Mouse (Mus musculus): ENCODE data around the gene Amigo1. TPM values are rescaled to one million over a fixed set of nuclear protein-coding genes. Genes with fewer than 3 reads are reported as not detected.
"Not testable (repeated sequence)": the region's sequence is repeated elsewhere in the genome, so short reads cannot be mapped to it uniquely, and the experiment has no call there.

The Amigo1 gene
- polyA plus RNA-seq, 1 experiment from 2014 or later = 11.8 TPM

DNA sequence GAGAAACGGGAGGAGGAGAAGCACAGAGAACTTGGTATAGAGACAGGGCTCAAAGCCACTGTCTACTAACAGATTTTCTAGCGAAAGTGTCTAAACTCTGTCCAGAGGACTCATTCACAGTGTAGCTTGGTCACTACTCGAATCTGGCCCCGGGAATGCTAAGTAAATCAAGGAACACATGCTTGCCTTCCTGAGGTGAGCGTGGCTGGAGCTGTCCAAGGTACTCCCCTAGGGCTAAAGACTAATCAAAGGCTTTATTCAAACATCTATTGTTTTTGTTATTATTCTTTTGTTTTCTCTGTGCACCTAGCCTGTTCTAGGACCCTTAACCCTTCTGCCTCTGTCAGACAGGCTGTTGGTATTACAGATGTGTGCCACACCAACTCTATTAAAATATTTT is 28.6 kb downstream of the Amigo1 start:
- 23% methylated on average over 5 of the region's 5 CpGs for WGBS
- no peak for ATAC-seq
- H3K4me3 ChIP-seq (ENCODE audit: low read depth, low read length) = no peak overlapping the region
- no peaks in the 10 kb centered on the region for H3K9me3 ChIP-seq (replicated peaks; ENCODE audit: control insufficient read depth, low read length, poor library complexity, severe bottlenecking)
- no peak overlapping the region for H3K4me2 ChIP-seq (ENCODE audit: low read length)
- no peaks in the 10 kb centered on the region for H3K27me3 ChIP-seq (ENCODE audit: control insufficient read depth, insufficient read depth, low read depth, low read length)
- no peak overlapping the region for H3K9ac ChIP-seq (ENCODE audit: low read depth, low read length)
- no peaks in the 10 kb centered on the region for H3K36me3 ChIP-seq (ENCODE audit: control insufficient read depth, insufficient read depth, low read length)
- no peak overlapping the region for H3K27ac ChIP-seq (ENCODE audit: low read length)
- peaks cover 10% of the 10 kb centered on the region for H3K4me1 ChIP-seq (ENCODE audit: control insufficient read depth, insufficient read depth, low read length)

DNA sequence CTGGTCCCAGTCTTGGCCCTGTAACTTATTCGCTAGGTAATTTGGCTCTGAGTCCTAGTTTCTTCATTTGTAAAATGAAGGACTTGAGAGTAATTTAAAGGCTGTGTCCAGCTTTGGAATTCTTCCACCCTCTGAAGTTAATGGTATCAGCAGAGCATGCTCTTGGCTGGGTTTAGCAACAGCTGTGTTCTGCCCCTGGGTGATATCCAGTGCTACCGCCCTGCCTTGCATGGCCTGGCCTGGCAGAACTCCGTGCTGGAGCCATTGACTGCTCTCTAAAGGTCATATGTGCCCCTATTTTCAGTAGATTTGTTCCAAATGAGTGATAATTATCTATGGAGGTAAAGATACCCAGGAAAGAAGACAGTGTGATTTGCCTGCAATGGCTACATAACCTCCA is 34.5 kb downstream of the Amigo1 start:
- Histone ChIP-seq H3K27me3 (ENCODE audit: control insufficient read depth, insufficient read depth, low read depth, low read length) (peaks cover 13% of the 10 kb centered on the region), H3K9me3 (replicated peaks; ENCODE audit: control insufficient read depth, low read length, poor library complexity, severe bottlenecking) (no peaks in the 10 kb centered on the region), H3K27ac (ENCODE audit: low read length) (no peak overlapping the region), H3K9ac (ENCODE audit: low read depth, low read length) (no peak overlapping the region), H3K4me1 (ENCODE audit: control insufficient read depth, insufficient read depth, low read length) (no peaks in the 10 kb centered on the region), H3K4me2 (ENCODE audit: low read length) (no peak overlapping the region), H3K36me3 (ENCODE audit: control insufficient read depth, insufficient read depth, low read length) (no peaks in the 10 kb centered on the region), H3K4me3 (ENCODE audit: low read depth, low read length) (no peak overlapping the region)
- 81% methylated on average over 3 of the region's 3 CpGs for WGBS
- no peak for ATAC-seq

DNA sequence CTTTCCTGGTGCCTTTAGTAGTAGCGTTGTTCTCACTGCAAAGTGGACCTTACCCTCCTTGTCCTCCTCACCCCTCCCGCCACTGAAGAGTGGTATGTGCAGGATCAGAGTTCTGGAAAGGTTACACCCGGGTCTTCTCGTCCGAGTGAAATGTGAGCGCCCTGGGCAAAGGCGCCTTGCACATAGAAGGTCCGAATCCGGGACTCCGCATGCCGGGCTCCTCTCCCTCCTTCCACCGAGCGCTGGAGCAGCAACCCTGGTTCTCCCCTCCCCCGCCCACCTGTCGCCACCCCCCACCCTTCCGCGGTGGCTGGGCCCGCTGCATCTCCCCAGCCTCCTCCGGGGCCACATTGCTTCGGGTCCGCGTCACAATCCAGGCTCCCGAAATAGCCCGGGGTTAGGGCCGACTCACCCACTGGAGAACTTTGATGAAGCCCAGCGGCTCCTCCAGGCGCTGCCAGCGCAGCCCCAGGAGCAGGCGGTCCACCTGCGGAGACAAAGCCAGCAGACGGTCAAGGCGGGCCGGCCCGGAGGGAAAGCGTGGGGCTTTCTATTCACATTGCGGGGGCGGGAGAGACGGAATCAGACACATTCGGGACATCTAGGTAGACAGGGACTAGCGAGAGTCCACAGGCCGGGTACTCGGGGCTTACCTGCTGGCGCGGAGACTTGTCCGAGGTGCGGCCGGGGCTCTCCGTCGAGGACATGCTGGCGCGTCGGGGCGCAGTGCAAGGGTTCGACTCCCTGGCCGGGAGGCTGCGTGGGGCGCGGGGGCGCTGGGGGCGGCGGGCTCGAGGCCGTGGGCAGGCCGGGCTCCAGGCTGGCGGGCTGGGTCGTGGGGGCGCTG is 39.8 kb downstream of the Amigo1 start:
- ATAC-seq = 0 out of 2 replicates have a peak, but pooled peaks have one; percentile 21
- H3K4me3 ChIP-seq (ENCODE audit: low read depth, low read length) = peak overlapping the region; percentile 41
- H3K27ac ChIP-seq (ENCODE audit: low read length) = no peak overlapping the region
- 4% methylated on average over 58 of the region's 67 CpGs for WGBS
- H3K27me3 ChIP-seq (ENCODE audit: control insufficient read depth, insufficient read depth, low read depth, low read length) = peaks cover 33% of the 10 kb centered on the region
- H3K9ac ChIP-seq (ENCODE audit: low read depth, low read length) = peak overlapping the region; percentile 32; the same call in 1 of the 2 replicates
- H3K4me2 ChIP-seq (ENCODE audit: low read length) = peak overlapping the region; percentile 68
- no peaks in the 10 kb centered on the region for H3K9me3 ChIP-seq (replicated peaks; ENCODE audit: control insufficient read depth, low read length, poor library complexity, severe bottlenecking)
- peaks cover 10% of the 10 kb centered on the region for H3K4me1 ChIP-seq (ENCODE audit: control insufficient read depth, insufficient read depth, low read length)
- H3K36me3 ChIP-seq (ENCODE audit: control insufficient read depth, insufficient read depth, low read length) = no peaks in the 10 kb centered on the region

DNA sequence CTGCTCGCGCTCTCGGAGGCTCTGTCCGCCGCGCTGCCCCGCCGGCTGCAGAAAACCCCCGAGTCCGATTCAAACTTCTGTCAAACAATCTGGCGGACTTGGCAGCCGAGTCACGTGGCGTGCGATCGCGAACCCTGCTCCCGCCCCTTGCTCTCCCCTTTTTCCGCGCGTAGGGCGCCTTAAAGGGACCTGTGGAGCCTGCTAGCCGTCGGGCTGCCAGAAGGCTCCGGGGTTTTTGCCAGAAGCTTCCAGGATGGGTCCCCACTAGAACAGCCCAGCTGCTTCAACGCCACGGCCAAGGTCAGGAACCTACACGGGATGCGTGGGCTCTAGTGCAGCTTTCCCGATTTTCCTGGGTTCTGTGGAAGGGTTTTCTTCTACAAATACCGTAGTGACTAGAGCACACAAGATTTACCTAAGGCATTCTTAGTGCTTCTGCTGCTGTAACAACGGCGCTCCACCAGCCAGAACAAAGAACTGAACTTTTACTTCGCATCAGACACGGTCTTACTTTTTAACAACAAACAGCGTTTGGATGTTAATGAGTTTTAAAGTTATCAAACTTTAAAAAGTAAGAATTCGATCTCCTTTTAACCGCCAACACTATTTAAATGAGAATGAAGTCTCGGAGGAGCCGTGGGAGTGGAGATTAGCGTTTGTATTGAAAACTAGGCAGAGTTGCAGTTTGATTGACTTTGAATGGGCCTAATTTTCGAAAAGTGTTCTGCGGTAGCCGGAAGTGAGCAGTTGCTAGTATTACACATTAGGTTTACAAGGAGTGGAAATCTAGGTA is 40.6 kb downstream of the Amigo1 start, which contains the start of gene Sypl2:
TSS of gene Sypl2 (minus strand) at position 91 of the 793 bp plus-strand sequence.
- no peak for ATAC-seq
- whole genome bisulfite sequencing = under 1% methylated on average over 41 of the region's 44 CpGs
- Histone ChIP-seq H3K4me2 (ENCODE audit: low read length) (peak within 1 kb of the TSS; percentile 68), H3K4me1 (ENCODE audit: control insufficient read depth, insufficient read depth, low read length) (peaks cover 10% of the 10 kb centered on the region), H3K36me3 (ENCODE audit: control insufficient read depth, insufficient read depth, low read length) (no peaks in the 10 kb centered on the region), H3K4me3 (ENCODE audit: low read depth, low read length) (peak within 1 kb of the TSS; percentile 41), H3K27me3 (ENCODE audit: control insufficient read depth, insufficient read depth, low read depth, low read length) (peaks cover 33% of the 10 kb centered on the region), H3K27ac (ENCODE audit: low read length) (no peak within 1 kb of the TSS), H3K9me3 (replicated peaks; ENCODE audit: control insufficient read depth, low read length, poor library complexity, severe bottlenecking) (no peaks in the 10 kb centered on the region), H3K9ac (ENCODE audit: low read depth, low read length) (peak within 1 kb of the TSS; percentile 32; the same call in 1 of the 2 replicates)

DNA sequence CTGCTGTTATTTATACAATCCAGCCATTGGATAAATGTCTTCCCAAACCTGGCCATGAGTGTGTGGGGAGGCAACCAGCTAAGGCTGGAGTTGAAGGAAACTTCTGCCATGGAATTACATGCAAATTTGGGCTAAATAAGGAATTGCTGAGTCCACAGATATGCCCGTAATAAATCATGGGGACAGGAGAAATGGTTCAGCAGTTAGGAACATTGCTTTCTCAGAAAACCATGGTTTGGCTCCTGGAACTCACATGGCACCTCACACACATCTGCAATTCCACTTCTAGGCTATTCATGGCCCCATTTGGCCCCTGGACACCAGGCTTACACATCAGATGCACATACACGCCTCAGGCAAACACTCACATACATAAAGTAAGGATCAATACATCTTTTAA is 41.4 kb downstream of the Amigo1 start:
- Histone ChIP-seq H3K9me3 (replicated peaks; ENCODE audit: control insufficient read depth, low read length, poor library complexity, severe bottlenecking) (no peaks in the 10 kb centered on the region), H3K4me1 (ENCODE audit: control insufficient read depth, insufficient read depth, low read length) (peaks cover 10% of the 10 kb centered on the region), H3K27me3 (ENCODE audit: control insufficient read depth, insufficient read depth, low read depth, low read length) (peaks cover 33% of the 10 kb centered on the region), H3K27ac (ENCODE audit: low read length) (no peak overlapping the region), H3K36me3 (ENCODE audit: control insufficient read depth, insufficient read depth, low read length) (no peaks in the 10 kb centered on the region), H3K4me2 (ENCODE audit: low read length) (no peak overlapping the region), H3K9ac (ENCODE audit: low read depth, low read length) (no peak overlapping the region), H3K4me3 (ENCODE audit: low read depth, low read length) (no peak overlapping the region)
- ATAC-seq = no peak
- WGBS = 85% methylated on average over 2 of the region's 2 CpGs

DNA sequence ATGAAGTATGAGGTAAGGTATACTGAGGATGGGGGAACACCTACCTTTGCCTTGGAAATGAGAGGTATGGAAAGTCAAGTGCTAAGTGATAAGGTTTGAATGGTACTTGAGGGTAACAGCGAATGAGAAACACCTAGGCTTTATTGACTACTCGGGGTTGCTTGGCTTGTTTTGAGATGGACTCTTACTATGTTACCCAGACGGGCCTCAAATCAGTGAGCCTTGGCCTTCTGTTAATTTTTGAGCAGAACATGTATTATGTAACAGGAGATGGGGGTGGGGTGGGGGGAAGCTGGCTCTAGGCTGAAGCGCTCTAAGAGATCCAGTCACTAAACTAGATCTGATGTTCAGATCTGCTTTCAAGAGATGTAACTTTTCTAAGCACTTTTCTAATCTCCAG is 45.5 kb downstream of the Amigo1 start:
- WGBS = 89% methylated on average over 4 of the region's 4 CpGs

DNA sequence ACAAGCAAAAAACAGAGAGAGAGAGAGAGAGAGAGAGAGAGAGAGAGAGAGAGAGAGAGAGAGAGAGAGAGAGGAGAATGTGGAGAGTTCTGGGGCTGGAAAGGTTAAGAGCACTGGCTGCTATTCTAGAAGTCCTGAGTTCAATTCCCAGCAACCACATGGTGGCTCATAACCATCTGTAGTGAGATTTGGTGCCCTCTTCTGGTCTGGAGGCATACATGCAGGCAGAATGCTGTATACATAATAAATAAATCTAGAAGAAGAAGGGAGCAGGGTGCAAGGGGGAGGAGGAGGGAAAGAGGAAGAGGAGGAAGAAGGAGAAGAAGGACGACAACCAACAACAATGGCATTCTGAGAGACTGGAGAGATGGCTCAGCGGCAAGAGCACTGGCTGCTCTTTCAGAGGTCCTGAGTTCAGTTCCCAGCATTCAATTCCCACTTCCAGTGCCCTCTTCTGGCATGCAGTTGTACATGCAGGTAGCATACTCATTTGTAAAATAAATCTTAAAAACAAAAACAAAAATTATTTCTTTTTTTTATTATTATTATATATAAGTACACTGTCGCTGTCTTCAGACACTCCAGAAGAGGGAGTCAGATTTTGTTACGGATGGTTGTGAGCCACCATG is 51.5 kb downstream of the Amigo1 start:
- not testable (repeated sequence) for H3K4me3 ChIP-seq (ENCODE audit: low read depth, low read length); H3K27me3 ChIP-seq (ENCODE audit: control insufficient read depth, insufficient read depth, low read depth, low read length); H3K36me3 ChIP-seq (ENCODE audit: control insufficient read depth, insufficient read depth, low read length); H3K9ac ChIP-seq (ENCODE audit: low read depth, low read length); H3K27ac ChIP-seq (ENCODE audit: low read length); ATAC-seq; H3K4me2 ChIP-seq (ENCODE audit: low read length); H3K4me1 ChIP-seq (ENCODE audit: control insufficient read depth, insufficient read depth, low read length); H3K9me3 ChIP-seq (replicated peaks; ENCODE audit: control insufficient read depth, low read length, poor library complexity, severe bottlenecking)
- 88% methylated on average over 4 of the region's 4 CpGs for WGBS

More for the DNA sequence above, 45.5 kb downstream of the Amigo1 start:
- no peak overlapping the region for H3K4me3 ChIP-seq (ENCODE audit: low read depth, low read length)
- no peak overlapping the region for H3K27ac ChIP-seq (ENCODE audit: low read length)
- H3K27me3 ChIP-seq (ENCODE audit: control insufficient read depth, insufficient read depth, low read depth, low read length) = peaks cover 12% of the 10 kb centered on the region
- no peak for ATAC-seq
- no peak overlapping the region for H3K4me2 ChIP-seq (ENCODE audit: low read length)
- H3K9me3 ChIP-seq (replicated peaks; ENCODE audit: control insufficient read depth, low read length, poor library complexity, severe bottlenecking) = no peaks in the 10 kb centered on the region
- H3K4me1 ChIP-seq (ENCODE audit: control insufficient read depth, insufficient read depth, low read length) = peaks cover 2% of the 10 kb centered on the region
- no peak overlapping the region for H3K9ac ChIP-seq (ENCODE audit: low read depth, low read length)
- no peaks in the 10 kb centered on the region for H3K36me3 ChIP-seq (ENCODE audit: control insufficient read depth, insufficient read depth, low read length)

DNA sequence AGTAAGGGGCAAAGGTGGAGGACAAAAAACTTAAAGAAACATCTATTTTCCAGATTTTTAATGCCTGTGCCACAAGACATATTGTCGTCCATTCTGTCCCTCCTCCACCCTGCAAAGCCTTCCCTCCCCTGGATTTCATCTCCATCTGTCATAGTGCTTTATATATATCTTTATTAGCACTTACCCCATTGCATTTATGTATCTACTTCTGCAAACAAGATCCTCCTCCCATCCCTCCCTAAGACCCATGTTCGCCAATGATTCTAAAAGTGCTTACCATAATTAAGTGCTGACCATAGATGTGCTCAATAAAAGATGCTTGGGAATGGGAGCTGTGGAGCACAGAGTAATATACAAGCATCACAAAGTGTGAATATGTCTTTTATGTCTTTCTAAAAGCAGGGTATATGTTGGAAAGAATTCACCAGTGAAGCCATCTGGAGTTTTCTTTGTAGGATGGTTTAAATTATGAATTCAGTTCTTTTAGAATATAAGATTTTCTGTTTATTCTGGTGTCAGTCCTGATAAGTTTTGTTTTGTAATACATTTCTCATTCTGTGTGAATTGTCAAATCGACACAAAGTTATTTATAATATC is 55.2 kb downstream of the Amigo1 start:
- no peaks in the 10 kb centered on the region for H3K9me3 ChIP-seq (replicated peaks; ENCODE audit: control insufficient read depth, low read length, poor library complexity, severe bottlenecking)
- WGBS = 93% methylated on average over 3 of the region's 3 CpGs
- no peak for ATAC-seq

More for the DNA sequence above, 55.2 kb downstream of the Amigo1 start:
- H3K27me3 ChIP-seq (ENCODE audit: control insufficient read depth, insufficient read depth, low read depth, low read length) = no peaks in the 10 kb centered on the region
- H3K4me1 ChIP-seq (ENCODE audit: control insufficient read depth, insufficient read depth, low read length) = no peaks in the 10 kb centered on the region
- no peak overlapping the region for H3K9ac ChIP-seq (ENCODE audit: low read depth, low read length)
- no peak overlapping the region for H3K27ac ChIP-seq (ENCODE audit: low read length)
- no peak overlapping the region for H3K4me3 ChIP-seq (ENCODE audit: low read depth, low read length)
- no peak overlapping the region for H3K4me2 ChIP-seq (ENCODE audit: low read length)
- H3K36me3 ChIP-seq (ENCODE audit: control insufficient read depth, insufficient read depth, low read length) = no peaks in the 10 kb centered on the region
